In the genomic region with DNA sequence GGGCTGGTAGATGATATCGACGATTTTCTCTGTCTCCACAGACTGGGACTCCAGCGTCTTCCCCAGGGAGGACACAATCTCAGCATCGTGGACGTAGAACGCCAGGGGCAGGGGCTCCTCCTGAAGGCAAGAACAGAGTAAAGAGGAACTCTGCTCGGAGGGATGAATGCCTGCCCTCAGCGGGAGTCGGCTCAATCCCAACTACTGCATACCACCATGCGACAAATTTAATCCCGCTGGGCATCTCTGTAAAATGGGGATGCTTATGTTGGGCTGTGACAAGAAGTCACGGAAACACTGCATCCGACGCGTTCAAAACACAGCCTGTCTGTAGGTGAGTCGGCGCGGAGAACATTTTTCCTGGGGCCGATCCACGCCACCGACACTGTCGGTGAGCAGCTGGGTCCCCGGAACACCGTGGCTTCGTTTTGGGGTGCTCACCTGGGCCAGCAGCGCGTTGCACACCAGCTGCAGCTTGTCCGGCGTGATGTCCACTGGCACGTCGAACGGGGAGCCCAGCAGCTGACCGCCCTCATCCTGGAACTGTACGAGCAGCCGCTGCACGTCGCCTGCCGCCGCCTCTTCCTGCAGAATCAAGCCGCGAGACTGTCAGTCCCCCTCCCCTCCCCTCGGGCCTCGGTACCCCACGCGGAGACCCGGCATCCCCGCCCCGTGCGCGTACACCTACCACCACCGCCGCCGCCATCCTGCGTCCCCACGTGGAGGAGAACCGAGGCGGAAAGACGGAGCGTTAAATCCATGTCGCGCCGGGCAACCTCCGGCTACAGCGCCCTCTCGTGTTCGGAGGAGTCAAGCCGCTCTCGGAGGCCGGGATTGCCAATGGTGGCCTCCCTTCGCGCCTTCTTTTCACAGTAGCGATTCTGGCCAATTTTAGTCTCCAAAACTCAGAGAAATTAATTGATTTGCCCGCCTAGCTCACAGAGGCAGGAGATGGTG, we compare ENCODE assay signal across 8 mouse cellular contexts. TPM values are rescaled to one million over a fixed set of nuclear protein-coding genes. Genes with fewer than 3 reads are reported as not detected.
DNase-seq lines count a peak whose midpoint lies in the region; ATAC-seq lines count a peak whose summit lies in the region.

A gene (minus strand): TSS at position 761 of the 957 bp plus-strand sequence.

- H3K4me2 ChIP-seq in forebrain, embryonic 11.5 days (ENCODE audit: low read depth, low read length, severe bottlenecking) = peak within 1 kb of the TSS; percentile 87
- peak within 1 kb of the TSS; percentile 83 for H3K4me2 ChIP-seq in heart, embryonic 16.5 days (ENCODE audit: low read depth, low read length)
- H3K4me2 ChIP-seq in liver, embryonic 15.5 days = peak within 1 kb of the TSS; percentile 91
- peak within 1 kb of the TSS; percentile 79 for H3K4me2 ChIP-seq in neural tube, embryonic 12.5 days (replicated peaks)

- H3K27ac ChIP-seq in forebrain, embryonic 11.5 days (ENCODE audit: low read depth, low read length) = no peak within 1 kb of the TSS
- H3K27ac ChIP-seq in heart, embryonic 16.5 days (ENCODE audit: low read length) = 0 out of 2 replicates have a peak within 1 kb of the TSS, but pooled peaks have one; percentile 23
- H3K27ac ChIP-seq in liver, embryonic 15.5 days (replicated peaks) = no peak within 1 kb of the TSS
- H3K27ac ChIP-seq in neural tube, embryonic 12.5 days = no peak within 1 kb of the TSS

- H3K27me3 ChIP-seq in forebrain, embryonic 11.5 days (ENCODE audit: control insufficient read depth, insufficient read depth, low read length) = no peaks in the 10 kb centered on the region
- H3K27me3 ChIP-seq in heart, embryonic 16.5 days (ENCODE audit: control insufficient read depth, insufficient read depth, low read length) = no peaks in the 10 kb centered on the region
- peaks cover 26% of the 10 kb centered on the region for H3K27me3 ChIP-seq in liver, embryonic 15.5 days
- H3K27me3 ChIP-seq in neural tube, embryonic 12.5 days (replicated peaks) = no peaks in the 10 kb centered on the region

- peaks cover 7% of the 10 kb centered on the region; the same call in 1 of the 2 replicates for H3K36me3 ChIP-seq in forebrain, embryonic 11.5 days (ENCODE audit: control insufficient read depth, insufficient read depth, low read length)
- peaks cover 21% of the 10 kb centered on the region for H3K36me3 ChIP-seq in heart, embryonic 16.5 days (ENCODE audit: control insufficient read depth, insufficient read depth)
- peaks cover 34% of the 10 kb centered on the region for H3K36me3 ChIP-seq in liver, embryonic 15.5 days (replicated peaks)
- H3K36me3 ChIP-seq in neural tube, embryonic 12.5 days = peaks cover 35% of the 10 kb centered on the region

- no peaks in the 10 kb centered on the region for H3K9me3 ChIP-seq in forebrain, embryonic 11.5 days (ENCODE audit: control insufficient read depth, low read length)
- H3K9me3 ChIP-seq in heart, embryonic 16.5 days (replicated peaks; ENCODE audit: control insufficient read depth, low read length) = no peaks in the 10 kb centered on the region
- H3K9me3 ChIP-seq in liver, embryonic 15.5 days (replicated peaks) = no peaks in the 10 kb centered on the region
- no peaks in the 10 kb centered on the region for H3K9me3 ChIP-seq in neural tube, embryonic 12.5 days

- peaks cover 3% of the 10 kb centered on the region; the same call in 1 of the 2 replicates for H3K4me1 ChIP-seq in forebrain, embryonic 11.5 days (replicated peaks; ENCODE audit: control insufficient read depth, insufficient read depth, low read length)
- H3K4me1 ChIP-seq in heart, embryonic 16.5 days (ENCODE audit: control insufficient read depth, insufficient read depth, low read length) = peaks cover 24% of the 10 kb centered on the region
- peaks cover 32% of the 10 kb centered on the region for H3K4me1 ChIP-seq in liver, embryonic 15.5 days (replicated peaks)
- H3K4me1 ChIP-seq in neural tube, embryonic 12.5 days = peaks cover 8% of the 10 kb centered on the region

- WGBS in forebrain, embryonic 11.5 days = 2% methylated on average over 72 of the region's 73 CpGs
- WGBS in heart, embryonic 16.5 days = 2% methylated on average over 73 of the region's 73 CpGs
- under 1% methylated on average over 73 of the region's 73 CpGs for WGBS in liver, embryonic 15.5 days (ENCODE audit: insufficient replicate concordance)
- 2% methylated on average over 73 of the region's 73 CpGs for WGBS in neural tube, embryonic 12.5 days

- peak; percentile 75 for ATAC-seq in forebrain, embryonic 11.5 days (replicated peaks; ENCODE audit: low FRiP score)
- ATAC-seq in heart, embryonic 16.5 days (replicated peaks; ENCODE audit: extremely low read depth, insufficient read depth, low FRiP score) = peak; percentile 21; the same call in 1 of the 2 replicates
- ATAC-seq in liver, embryonic 15.5 days (ENCODE audit: insufficient read depth) = peak; percentile 72
- ATAC-seq in neural tube, embryonic 12.5 days (ENCODE audit: low FRiP score, low read depth) = peak; percentile 72

- peak within 1 kb of the TSS; percentile 78 for H3K9ac ChIP-seq in forebrain, embryonic 11.5 days (ENCODE audit: low read length)
- H3K9ac ChIP-seq in heart, embryonic 16.5 days (ENCODE audit: low read length) = peak within 1 kb of the TSS; percentile 86
- peak within 1 kb of the TSS; percentile 60 for H3K9ac ChIP-seq in liver, embryonic 15.5 days
- peak within 1 kb of the TSS; percentile 79 for H3K9ac ChIP-seq in neural tube, embryonic 12.5 days

- peak; percentile 95 to 98 for DNase-seq in CD8-positive naive resting alpha-beta T cell, adult 2 months (ENCODE audit: low read depth in 2 of 2, low spot score in 2 of 2)
- peak; percentile 93 for DNase-seq in c-Kit-positive CD71-negative TER-119-negative erythroid progenitor cells, embryonic 14.5 days (ENCODE audit: low read depth)
- DNase-seq in forebrain, embryonic 11.5 days (ENCODE audit: low spot score) = peak; percentile 97
- peak; percentile 91 to 95 for DNase-seq in kidney, postnatal 36 days
- DNase-seq in telencephalon, adult 2 months (ENCODE audit: low read depth, low spot score) = peak; percentile 72

- H3K4me3 ChIP-seq in forebrain, embryonic 11.5 days (ENCODE audit: low read depth, low read length) = peak within 1 kb of the TSS; percentile 78
- peak within 1 kb of the TSS; percentile 83 for H3K4me3 ChIP-seq in heart, embryonic 16.5 days (ENCODE audit: low read length)
- H3K4me3 ChIP-seq in liver, embryonic 15.5 days (replicated peaks) = peak within 1 kb of the TSS; percentile 68
- H3K4me3 ChIP-seq in neural tube, embryonic 12.5 days = peak within 1 kb of the TSS; percentile 86

RNA-seq across cellular contexts. Expression of the gene that starts here (rescaled TPM):
- polyA plus RNA-seq in forebrain, embryonic 11.5 days (2014; fragmentation: Nextera tagmentation; extraction: Ambion mirVana) = 31.9 and 34.8 TPM in 2 replicates
- 22.2 TPM in 2 replicates for polyA plus RNA-seq in heart, embryonic 16.5 days (2015; fragmentation: Nextera tagmentation; extraction: Ambion mirVana)
- polyA plus RNA-seq in liver, embryonic 15.5 days (2015; fragmentation: Nextera tagmentation; extraction: Ambion mirVana) = 12.4 and 13.6 TPM in 2 replicates
- 29.6 and 31.5 TPM in 2 replicates for polyA plus RNA-seq in neural tube, embryonic 12.5 days (2016; fragmentation: Nextera tagmentation; extraction: Ambion mirVana)

Comparison
In these comparisons a context has a peak if more than half of its experiments do, and no peak if none do; other contexts are left out.
1. ATAC-seq: peak in every context shown above with its lines; median percentile 75 in forebrain, embryonic 11.5 days; 72 in liver, embryonic 15.5 days; 72 in neural tube, embryonic 12.5 days; 21 in heart, embryonic 16.5 days.